Mouse (Mus musculus) urinary bladder, adult 2 months (tissue): Measurements from ENCODE around the gene Pclo. TPM values are rescaled to one million over a fixed set of nuclear protein-coding genes. Genes with fewer than 3 reads are reported as not detected.
"Not testable (repeated sequence)": the region's sequence is repeated elsewhere in the genome, so short reads cannot be mapped to it uniquely, and the experiment has no call there.

ENCODE experiments used
- DNase-seq: peaks from one replicate; pipeline ENCODE4 v3.0.0; 2022; ENCODE audit warnings: low spot score
- polyA plus RNA-seq: library from polyadenylated mRNA; depleted of rRNA; stranded (reverse); fragments of >200 nt; gene quantifications from 2 replicates; pipeline ENCODE4 v1.2.3, GENCODE M21; 2012

Gene Pclo
- polyA plus RNA-seq, 1 experiment, result 1.6 TPM

DNA sequence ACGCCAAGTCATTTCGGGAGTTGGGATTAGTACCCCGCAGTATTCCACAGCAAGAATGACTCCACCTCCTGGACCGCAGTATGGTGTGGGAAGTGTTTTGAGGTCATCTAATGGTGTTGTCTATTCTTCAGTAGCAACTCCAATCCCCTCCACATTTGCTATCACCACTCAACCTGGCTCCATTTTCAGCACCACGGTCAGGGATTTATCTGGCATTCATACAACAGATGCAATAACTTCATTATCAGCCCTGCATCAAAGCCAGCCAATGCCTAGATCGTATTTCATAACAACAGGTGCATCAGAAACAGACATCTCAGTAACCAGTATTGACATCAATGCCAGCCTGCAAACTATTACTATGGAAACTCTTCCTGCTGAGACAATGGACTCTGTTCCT is 165.7 kb downstream of the Pclo start:
- no peak for DNase-seq

GRCm38 (mm10) chr5:14691995-14692394 is 177.3 kb downstream of the Pclo start:
- DNase-seq, result no peak

DNA sequence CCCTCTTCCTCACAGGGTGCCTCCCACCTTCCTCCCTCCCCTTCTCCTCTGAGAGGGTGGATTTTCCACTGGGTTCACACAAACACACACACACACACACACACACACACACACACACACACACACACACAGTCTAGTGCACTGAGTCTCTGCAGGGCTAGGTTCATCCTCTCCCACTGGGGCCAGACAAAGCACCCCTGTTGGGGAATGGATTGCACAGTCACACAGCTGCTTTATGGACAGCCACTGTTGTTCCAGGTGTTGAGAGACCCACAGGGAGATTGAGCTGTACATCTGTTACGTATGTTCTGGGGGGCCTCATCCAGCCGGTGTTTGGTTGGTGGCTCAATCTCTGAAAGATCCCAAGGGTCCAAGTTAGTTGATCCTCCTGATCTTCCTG is 182.0 kb downstream of the Pclo start:
- no peak for DNase-seq

DNA sequence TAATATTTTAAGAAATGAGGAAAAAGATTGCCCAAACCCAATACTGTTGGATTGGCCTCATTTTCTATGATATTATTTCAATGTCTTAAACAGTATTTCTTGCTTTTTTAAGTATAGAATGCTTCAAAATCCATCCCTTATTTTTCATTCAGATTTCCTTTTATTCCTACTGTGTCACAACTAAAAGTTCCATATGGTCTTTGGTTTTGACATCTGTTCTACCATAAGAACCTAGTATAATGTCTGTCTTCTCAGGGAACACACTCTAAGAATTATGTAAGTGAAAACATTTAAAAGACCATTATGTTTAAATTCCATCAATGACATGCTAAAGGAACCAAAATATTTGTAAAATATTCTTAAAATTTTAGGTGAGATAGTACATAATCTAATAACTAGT is 186.2 kb downstream of the Pclo start:
- no peak for DNase-seq

- no peak for DNase-seq
Measured at GRCm38 (mm10) chr5:14705423-14705822, 190.7 kb downstream of the Pclo start.

- DNase-seq, result no peak
Measured at GRCm38 (mm10) chr5:14707311-14707710, 192.6 kb downstream of the Pclo start.

GRCm38 (mm10) chr5:14723576-14723975 is 208.9 kb downstream of the Pclo start:
- no peak for DNase-seq

- no peak for DNase-seq
Measured at GRCm38 (mm10) chr5:14728676-14729253, 214.0 kb downstream of the Pclo start.

DNA sequence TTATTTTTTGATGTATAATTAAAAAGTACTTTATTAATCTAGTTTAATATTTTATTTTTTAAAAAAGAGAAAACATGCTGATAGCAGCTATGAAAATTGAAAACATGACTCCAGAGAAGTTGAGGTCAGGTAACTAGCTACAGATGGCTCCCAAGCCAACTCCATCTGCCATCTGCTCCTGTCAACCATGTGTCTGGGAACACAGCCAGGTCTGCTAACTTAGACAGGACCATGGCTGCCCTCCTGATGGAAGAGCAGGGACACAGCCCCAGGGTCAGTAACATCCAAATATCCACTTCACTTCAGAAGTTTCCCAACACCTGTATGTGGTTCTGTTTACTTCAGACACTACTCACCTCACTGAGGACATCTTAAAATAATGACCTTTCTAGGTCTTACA is 236.2 kb downstream of the Pclo start:
- no peak for DNase-seq

GRCm38 (mm10) chr5:14766686-14767085 is 252.0 kb downstream of the Pclo start:
- DNase-seq, result no peak

GRCm38 (mm10) chr5:14782362-14783082 is 267.8 kb downstream of the Pclo start:
- no peak for DNase-seq

GRCm38 (mm10) chr5:14793891-14794290 is 279.2 kb downstream of the Pclo start:
- DNase-seq, result no peak

DNA sequence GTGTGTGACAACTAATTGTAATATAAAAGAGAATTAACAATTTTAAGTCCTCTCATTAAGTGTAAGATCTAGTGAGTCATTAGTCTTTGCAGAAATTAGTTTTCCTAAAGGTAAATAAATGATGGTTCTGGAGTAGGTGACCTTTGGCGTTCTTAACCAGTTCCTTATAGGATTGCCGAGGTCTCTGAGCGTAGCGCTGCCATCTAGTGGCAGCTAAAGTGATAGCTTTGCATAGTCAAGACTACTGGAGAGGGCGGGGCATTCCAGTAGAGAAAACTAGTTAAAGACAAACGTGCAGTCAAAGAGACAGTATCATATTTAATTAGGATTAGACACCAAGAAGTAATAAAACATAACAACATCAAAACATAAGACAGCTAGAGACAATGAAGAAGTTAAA is 292.4 kb downstream of the Pclo start:
- no peak for DNase-seq

GRCm38 (mm10) chr5:14833165-14833860 is 318.6 kb downstream of the Pclo start:
- DNase-seq, result no peak

GRCm38 (mm10) chr5:14834155-14834991 is 319.7 kb downstream of the Pclo start:
- no peak for DNase-seq

- no peak for DNase-seq
Measured at GRCm38 (mm10) chr5:14853650-14854049, 338.9 kb downstream of the Pclo start.

- not testable (repeated sequence) for DNase-seq
Measured at GRCm38 (mm10) chr5:14885291-14885690, 370.6 kb downstream of the Pclo start.

GRCm38 (mm10) chr5:14892242-14892641 is 377.5 kb downstream of the Pclo start:
- DNase-seq, result no peak

GRCm38 (mm10) chr5:14903539-14903938 is 388.8 kb downstream of the Pclo start:
- DNase-seq, result not testable (repeated sequence)
